Mouse (Mus musculus) frontal cortex, postnatal 25 days (tissue): ENCODE data around the gene Mgat5b.

Experiments used
- DNase-seq, 2 experiments: peaks; one replicate each; pipeline ENCODE4 v3.0.0; 2022; ENCODE audit warnings: low spot score in 2 of 2

Gene Mgat5b

GRCm38 (mm10) chr11:116919186-116920020, 740 bp downstream of the Mgat5b start:
- DNase-seq, result no peak

- no peak for DNase-seq
These were observed 2.1 kb downstream of the Mgat5b start for GRCm38 (mm10) chr11:116920746-116921145.

GRCm38 (mm10) chr11:116922058-116922457, 3.4 kb downstream of the Mgat5b start:
- DNase-seq, result no peak

GRCm38 (mm10) chr11:116928031-116928430, 9.4 kb downstream of the Mgat5b start:
- DNase-seq, result no peak

- no peak for DNase-seq
These were observed 16.2 kb downstream of the Mgat5b start for GRCm38 (mm10) chr11:116934862-116935261.

- DNase-seq, result no peak
These were observed 16.7 kb downstream of the Mgat5b start for GRCm38 (mm10) chr11:116935354-116935753.

GRCm38 (mm10) chr11:116935917-116936316, 17.3 kb downstream of the Mgat5b start:
- no peak for DNase-seq

- no peak for DNase-seq
These were observed 18.5 kb downstream of the Mgat5b start for GRCm38 (mm10) chr11:116937141-116937540.

- DNase-seq, result no peak
These were observed 21.6 kb downstream of the Mgat5b start for GRCm38 (mm10) chr11:116940088-116940855.

- DNase-seq, result no peak
These were observed 25.7 kb downstream of the Mgat5b start for GRCm38 (mm10) chr11:116944346-116944745.

- no peak for DNase-seq
These were observed 31.2 kb downstream of the Mgat5b start for GRCm38 (mm10) chr11:116949832-116950231.

- no peak for DNase-seq
These were observed 32.8 kb downstream of the Mgat5b start for GRCm38 (mm10) chr11:116951429-116951828.

- DNase-seq, result no peak
These were observed 35.8 kb downstream of the Mgat5b start for GRCm38 (mm10) chr11:116954231-116955118.

GRCm38 (mm10) chr11:116958601-116959000, 39.9 kb downstream of the Mgat5b start:
- no peak for DNase-seq

- no peak for DNase-seq
These were observed 46.4 kb downstream of the Mgat5b start for GRCm38 (mm10) chr11:116965061-116965460.

- no peak for DNase-seq
These were observed 47.3 kb downstream of the Mgat5b start for GRCm38 (mm10) chr11:116965961-116966360.

- no peak for DNase-seq
These were observed 49.9 kb downstream of the Mgat5b start for GRCm38 (mm10) chr11:116968586-116968985.

GRCm38 (mm10) chr11:116969498-116969897, 50.8 kb downstream of the Mgat5b start:
- DNase-seq, result no peak

GRCm38 (mm10) chr11:116970847-116971246, 52.2 kb downstream of the Mgat5b start:
- no peak for DNase-seq

GRCm38 (mm10) chr11:116972828-116973227, 54.2 kb downstream of the Mgat5b start:
- DNase-seq, result no peak

- DNase-seq, result no peak
These were observed 54.8 kb downstream of the Mgat5b start for GRCm38 (mm10) chr11:116973508-116973907.

GRCm38 (mm10) chr11:116974341-116974740, 55.7 kb downstream of the Mgat5b start:
- no peak for DNase-seq
